Mouse (Mus musculus): ENCODE results near the gene Rbm19. TPM values are rescaled to one million over a fixed set of nuclear protein-coding genes. Genes with fewer than 3 reads are reported as not detected.
A peak's percentile ranks its signal among the peaks of the same experiment; 100 is the strongest.

Gene Rbm19
- polyA plus RNA-seq, 1 experiment from 2014 or later, result 15.6 TPM

GRCm38 (mm10) chr5:120134000-120134399 lies 17.7 kb downstream of the Rbm19 start:
- Histone ChIP-seq H3K4me1 (ENCODE audit: control insufficient read depth in 2 of 2, insufficient read depth in 2 of 2, low read length in 2 of 2) (peaks cover 11 to 13% of the 10 kb centered on the region in 2 experiments), H3K36me3 (ENCODE audit: control insufficient read depth, insufficient read depth, low read length) (peaks cover 46% of the 10 kb centered on the region), H3K27ac (replicated peaks in 1 of 2; ENCODE audit: control insufficient read depth in 1 of 2, insufficient read depth in 1 of 2, low read depth in 2 of 2, low read length in 2 of 2) (no peak overlapping the region), H3K27me3 (ENCODE audit: control insufficient read depth, insufficient read depth, low read length) (no peaks in the 10 kb centered on the region), H3K9me3 (ENCODE audit: control insufficient read depth, low read length) (no peaks in the 10 kb centered on the region), H3K4me3 (ENCODE audit: control insufficient read depth in 1 of 2, insufficient read depth in 1 of 2, low read depth in 1 of 2, low read length in 2 of 2) (no peak overlapping the region), H3K4me2 (ENCODE audit: low read length) (no peak overlapping the region), H3K9ac (ENCODE audit: low read length) (no peak overlapping the region)
- no peak for ATAC-seq (ENCODE audit: insufficient number of reproducible peaks, insufficient read depth, low FRiP score, low read depth)
- WGBS, result 29% methylated on average over 6 of the region's 6 CpGs

DNA sequence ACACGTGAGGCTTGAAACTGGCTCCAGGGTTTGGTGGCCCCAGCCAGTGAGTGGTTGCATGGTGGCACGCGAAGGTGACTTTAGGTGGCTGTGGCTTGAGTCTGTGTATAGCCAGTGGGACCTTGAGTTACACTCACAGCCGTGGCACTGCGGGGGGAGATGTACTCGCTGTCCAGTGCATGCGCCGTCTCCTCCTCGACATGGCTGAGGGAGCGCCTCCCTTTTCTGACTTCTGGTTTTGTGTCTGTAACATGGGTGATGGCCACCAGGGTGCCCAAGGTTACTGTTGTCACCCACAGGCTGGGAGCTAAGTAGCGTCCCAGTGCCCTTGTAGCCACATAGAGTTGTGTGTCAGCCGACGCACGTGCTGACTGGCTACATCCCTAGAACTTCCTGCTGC lies 19.1 kb downstream of the Rbm19 start:
- Histone ChIP-seq H3K4me1 (ENCODE audit: control insufficient read depth in 2 of 2, insufficient read depth in 2 of 2, low read length in 2 of 2) (peaks cover 11 to 13% of the 10 kb centered on the region in 2 experiments), H3K4me3 (ENCODE audit: control insufficient read depth in 1 of 2, insufficient read depth in 1 of 2, low read depth in 1 of 2, low read length in 2 of 2) (no peak overlapping the region), H3K27me3 (ENCODE audit: control insufficient read depth, insufficient read depth, low read length) (no peaks in the 10 kb centered on the region), H3K9ac (ENCODE audit: low read length) (no peak overlapping the region), H3K9me3 (ENCODE audit: control insufficient read depth, low read length) (no peaks in the 10 kb centered on the region), H3K36me3 (ENCODE audit: control insufficient read depth, insufficient read depth, low read length) (peaks cover 36% of the 10 kb centered on the region), H3K27ac (replicated peaks in 1 of 2; ENCODE audit: control insufficient read depth in 1 of 2, insufficient read depth in 1 of 2, low read depth in 2 of 2, low read length in 2 of 2) (no peak overlapping the region), H3K4me2 (ENCODE audit: low read length) (no peak overlapping the region)
- ATAC-seq (ENCODE audit: insufficient number of reproducible peaks, insufficient read depth, low FRiP score, low read depth), result no peak
- 77% methylated on average over 14 of the region's 14 CpGs for WGBS

- H3K9ac ChIP-seq (ENCODE audit: low read length), result no peak overlapping the region
- H3K4me3 ChIP-seq (ENCODE audit: control insufficient read depth in 1 of 2, insufficient read depth in 1 of 2, low read depth in 1 of 2, low read length in 2 of 2), result no peak overlapping the region
- H3K4me2 ChIP-seq (ENCODE audit: low read length), result 0 out of 2 replicates have a peak overlapping the region, but pooled peaks have one; percentile 11
- 11% methylated on average over 3 of the region's 3 CpGs for WGBS
- H3K4me1 ChIP-seq (ENCODE audit: control insufficient read depth in 2 of 2, insufficient read depth in 2 of 2, low read length in 2 of 2), result peaks cover 11 to 13% of the 10 kb centered on the region in 2 experiments
- H3K27ac ChIP-seq (replicated peaks in 1 of 2; ENCODE audit: control insufficient read depth in 1 of 2, insufficient read depth in 1 of 2, low read depth in 2 of 2, low read length in 2 of 2), result no peak overlapping the region
- no peak for ATAC-seq (ENCODE audit: insufficient number of reproducible peaks, insufficient read depth, low FRiP score, low read depth)
- H3K9me3 ChIP-seq (ENCODE audit: control insufficient read depth, low read length), result no peaks in the 10 kb centered on the region
- no peaks in the 10 kb centered on the region for H3K27me3 ChIP-seq (ENCODE audit: control insufficient read depth, insufficient read depth, low read length)
- H3K36me3 ChIP-seq (ENCODE audit: control insufficient read depth, insufficient read depth, low read length), result peaks cover 36% of the 10 kb centered on the region
Measured at GRCm38 (mm10) chr5:120135823-120136222, 19.6 kb downstream of the Rbm19 start.

GRCm38 (mm10) chr5:120136236-120136675 lies 20.0 kb downstream of the Rbm19 start:
- H3K27ac ChIP-seq (replicated peaks in 1 of 2; ENCODE audit: control insufficient read depth in 1 of 2, insufficient read depth in 1 of 2, low read depth in 2 of 2, low read length in 2 of 2), result no peak overlapping the region

DNA sequence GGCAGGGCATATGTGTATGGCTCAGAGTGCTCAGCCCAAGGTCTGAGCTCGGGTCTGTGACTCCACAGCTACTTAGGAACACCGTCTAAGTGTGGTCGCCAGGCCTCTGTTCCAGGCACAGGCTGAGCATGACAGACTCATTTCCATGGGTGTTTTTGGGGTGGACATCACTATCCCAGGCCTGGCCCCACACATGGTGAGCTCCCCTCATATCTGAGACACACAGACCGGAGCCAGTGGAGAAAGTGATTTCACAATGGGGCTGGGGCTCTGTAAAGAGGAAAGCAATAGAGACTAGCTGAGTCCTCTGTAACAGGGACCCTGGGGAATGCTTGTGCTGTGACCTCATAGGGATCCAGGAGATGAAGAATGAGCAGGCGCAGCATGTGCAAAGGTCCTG lies 20.8 kb downstream of the Rbm19 start:
- Histone ChIP-seq H3K36me3 (ENCODE audit: control insufficient read depth, insufficient read depth, low read length) (peaks cover 36% of the 10 kb centered on the region), H3K27me3 (ENCODE audit: control insufficient read depth, insufficient read depth, low read length) (no peaks in the 10 kb centered on the region), H3K9me3 (ENCODE audit: control insufficient read depth, low read length) (no peaks in the 10 kb centered on the region), H3K9ac (ENCODE audit: low read length) (no peak overlapping the region), H3K4me3 (ENCODE audit: control insufficient read depth in 1 of 2, insufficient read depth in 1 of 2, low read depth in 1 of 2, low read length in 2 of 2) (no peak overlapping the region), H3K4me1 (ENCODE audit: control insufficient read depth in 2 of 2, insufficient read depth in 2 of 2, low read length in 2 of 2) (peaks cover 11 to 13% of the 10 kb centered on the region in 2 experiments), H3K4me2 (ENCODE audit: low read length) (no peak overlapping the region), H3K27ac (replicated peaks in 1 of 2; ENCODE audit: control insufficient read depth in 1 of 2, insufficient read depth in 1 of 2, low read depth in 2 of 2, low read length in 2 of 2) (no peak overlapping the region)
- WGBS, result 87% methylated on average over 5 of the region's 5 CpGs
- ATAC-seq (ENCODE audit: insufficient number of reproducible peaks, insufficient read depth, low FRiP score, low read depth), result no peak

More at GRCm38 (mm10) chr5:120136236-120136675, 20.0 kb downstream of the Rbm19 start:
- Histone ChIP-seq H3K9ac (ENCODE audit: low read length) (no peak overlapping the region), H3K4me1 (ENCODE audit: control insufficient read depth in 2 of 2, insufficient read depth in 2 of 2, low read length in 2 of 2) (peaks cover 11 to 13% of the 10 kb centered on the region in 2 experiments), H3K9me3 (ENCODE audit: control insufficient read depth, low read length) (no peaks in the 10 kb centered on the region), H3K27me3 (ENCODE audit: control insufficient read depth, insufficient read depth, low read length) (no peaks in the 10 kb centered on the region), H3K4me2 (ENCODE audit: low read length) (0 out of 2 replicates have a peak overlapping the region, but pooled peaks have one; percentile 11), H3K36me3 (ENCODE audit: control insufficient read depth, insufficient read depth, low read length) (peaks cover 35% of the 10 kb centered on the region), H3K4me3 (ENCODE audit: control insufficient read depth in 1 of 2, insufficient read depth in 1 of 2, low read depth in 1 of 2, low read length in 2 of 2) (no peak overlapping the region)
- WGBS, result 7% methylated on average over 9 of the region's 10 CpGs
- ATAC-seq (ENCODE audit: insufficient number of reproducible peaks, insufficient read depth, low FRiP score, low read depth), result no peak

GRCm38 (mm10) chr5:120137846-120138245 lies 21.6 kb downstream of the Rbm19 start:
- Histone ChIP-seq H3K4me1 (ENCODE audit: control insufficient read depth in 2 of 2, insufficient read depth in 2 of 2, low read length in 2 of 2) (peaks cover 11 to 13% of the 10 kb centered on the region in 2 experiments), H3K9ac (ENCODE audit: low read length) (no peak overlapping the region), H3K9me3 (ENCODE audit: control insufficient read depth, low read length) (no peaks in the 10 kb centered on the region), H3K36me3 (ENCODE audit: control insufficient read depth, insufficient read depth, low read length) (peaks cover 29% of the 10 kb centered on the region), H3K4me3 (ENCODE audit: control insufficient read depth in 1 of 2, insufficient read depth in 1 of 2, low read depth in 1 of 2, low read length in 2 of 2) (no peak overlapping the region), H3K4me2 (ENCODE audit: low read length) (no peak overlapping the region), H3K27ac (replicated peaks in 1 of 2; ENCODE audit: control insufficient read depth in 1 of 2, insufficient read depth in 1 of 2, low read depth in 2 of 2, low read length in 2 of 2) (no peak overlapping the region), H3K27me3 (ENCODE audit: control insufficient read depth, insufficient read depth, low read length) (no peaks in the 10 kb centered on the region)
- 90% methylated on average over 1 of the region's 1 CpGs for WGBS
- no peak for ATAC-seq (ENCODE audit: insufficient number of reproducible peaks, insufficient read depth, low FRiP score, low read depth)

DNA sequence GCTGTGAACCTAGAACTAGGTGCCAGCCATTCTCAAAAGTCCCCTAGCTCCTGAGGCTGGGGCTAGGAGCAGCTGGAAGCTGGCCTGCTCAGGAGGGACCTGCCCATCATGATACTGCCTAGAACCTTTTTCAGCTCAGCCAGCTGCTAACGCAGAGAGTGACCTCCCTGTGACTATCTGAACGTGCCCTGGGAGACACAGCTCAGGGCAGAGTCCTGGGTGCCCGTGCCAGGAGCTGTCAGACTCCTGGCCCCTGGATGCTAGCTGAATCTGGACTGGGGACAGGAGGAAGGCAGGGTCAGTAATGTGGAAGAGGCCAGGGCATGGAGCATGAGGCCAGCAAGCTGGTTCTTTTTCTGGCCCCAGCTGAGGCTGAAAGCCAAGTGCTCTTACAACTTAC lies 22.1 kb downstream of the Rbm19 start:
- Histone ChIP-seq H3K27ac (replicated peaks in 1 of 2; ENCODE audit: control insufficient read depth in 1 of 2, insufficient read depth in 1 of 2, low read depth in 2 of 2, low read length in 2 of 2) (no peak overlapping the region), H3K36me3 (ENCODE audit: control insufficient read depth, insufficient read depth, low read length) (peaks cover 28% of the 10 kb centered on the region), H3K4me3 (ENCODE audit: control insufficient read depth in 1 of 2, insufficient read depth in 1 of 2, low read depth in 1 of 2, low read length in 2 of 2) (no peak overlapping the region), H3K4me1 (ENCODE audit: control insufficient read depth in 2 of 2, insufficient read depth in 2 of 2, low read length in 2 of 2) (peaks cover 11 to 15% of the 10 kb centered on the region in 2 experiments), H3K9me3 (ENCODE audit: control insufficient read depth, low read length) (no peaks in the 10 kb centered on the region), H3K9ac (ENCODE audit: low read length) (no peak overlapping the region), H3K27me3 (ENCODE audit: control insufficient read depth, insufficient read depth, low read length) (no peaks in the 10 kb centered on the region), H3K4me2 (ENCODE audit: low read length) (no peak overlapping the region)
- WGBS, result 48% methylated on average over 3 of the region's 3 CpGs
- no peak for ATAC-seq (ENCODE audit: insufficient number of reproducible peaks, insufficient read depth, low FRiP score, low read depth)

DNA sequence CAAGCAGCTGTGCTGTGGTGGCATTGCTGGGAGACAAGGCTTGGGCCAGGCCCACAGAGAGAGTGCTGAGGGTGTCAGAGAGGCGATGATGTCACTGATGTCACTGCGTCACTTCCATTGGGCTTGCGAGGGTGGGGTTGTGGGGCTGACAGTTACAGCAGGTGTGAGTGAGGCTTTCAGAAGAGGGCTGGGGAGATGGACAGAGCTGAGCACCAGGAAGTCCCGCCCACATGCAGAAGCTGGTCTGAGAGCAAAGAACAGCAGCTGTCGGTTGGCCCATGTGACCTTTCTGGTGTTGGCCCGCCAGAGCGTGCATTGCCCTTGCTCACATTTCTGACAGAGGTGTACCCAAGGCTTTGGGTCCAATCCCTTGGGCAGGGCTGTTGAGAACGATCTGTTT lies 23.0 kb downstream of the Rbm19 start:
- Histone ChIP-seq H3K36me3 (ENCODE audit: control insufficient read depth, insufficient read depth, low read length) (peaks cover 33% of the 10 kb centered on the region), H3K27ac (replicated peaks in 1 of 2; ENCODE audit: control insufficient read depth in 1 of 2, insufficient read depth in 1 of 2, low read depth in 2 of 2, low read length in 2 of 2) (no peak overlapping the region), H3K4me3 (ENCODE audit: control insufficient read depth in 1 of 2, insufficient read depth in 1 of 2, low read depth in 1 of 2, low read length in 2 of 2) (no peak overlapping the region), H3K9me3 (ENCODE audit: control insufficient read depth, low read length) (no peaks in the 10 kb centered on the region), H3K4me2 (ENCODE audit: low read length) (no peak overlapping the region), H3K4me1 (ENCODE audit: control insufficient read depth in 2 of 2, insufficient read depth in 2 of 2, low read length in 2 of 2) (peaks cover 11 to 15% of the 10 kb centered on the region in 2 experiments), H3K27me3 (ENCODE audit: control insufficient read depth, insufficient read depth, low read length) (no peaks in the 10 kb centered on the region), H3K9ac (ENCODE audit: low read length) (no peak overlapping the region)
- 56% methylated on average over 8 of the region's 8 CpGs for WGBS
- no peak for ATAC-seq (ENCODE audit: insufficient number of reproducible peaks, insufficient read depth, low FRiP score, low read depth)
